Mouse (Mus musculus) v-Abl transformed pro-B cells (cell line): ENCODE measurements around the gene Grip1.

Experiments used
- in situ Hi-C, 2 experiments: fragments of 400-800 bp; cut with MboI; formaldehyde crosslinking; loops; one replicate each; pipeline ENCODE4 v1.15.1; 2025; ENCODE audit not compliant: unreplicated experiment in 2 of 2

Grip1 gene

GRCm38 (mm10) chr10:119725363-119725762 is 271.7 kb downstream of the Grip1 start:
- in situ Hi-C loops, result no loop called here

- in situ Hi-C loops, result no loop called here
Measured at GRCm38 (mm10) chr10:119725966-119726365, 272.3 kb downstream of the Grip1 start.

GRCm38 (mm10) chr10:119726921-119727320 is 273.3 kb downstream of the Grip1 start:
- in situ Hi-C loops, result no loop called here

- in situ Hi-C loops, result no loop called here
Measured at GRCm38 (mm10) chr10:119730206-119730605, 276.6 kb downstream of the Grip1 start.

DNA sequence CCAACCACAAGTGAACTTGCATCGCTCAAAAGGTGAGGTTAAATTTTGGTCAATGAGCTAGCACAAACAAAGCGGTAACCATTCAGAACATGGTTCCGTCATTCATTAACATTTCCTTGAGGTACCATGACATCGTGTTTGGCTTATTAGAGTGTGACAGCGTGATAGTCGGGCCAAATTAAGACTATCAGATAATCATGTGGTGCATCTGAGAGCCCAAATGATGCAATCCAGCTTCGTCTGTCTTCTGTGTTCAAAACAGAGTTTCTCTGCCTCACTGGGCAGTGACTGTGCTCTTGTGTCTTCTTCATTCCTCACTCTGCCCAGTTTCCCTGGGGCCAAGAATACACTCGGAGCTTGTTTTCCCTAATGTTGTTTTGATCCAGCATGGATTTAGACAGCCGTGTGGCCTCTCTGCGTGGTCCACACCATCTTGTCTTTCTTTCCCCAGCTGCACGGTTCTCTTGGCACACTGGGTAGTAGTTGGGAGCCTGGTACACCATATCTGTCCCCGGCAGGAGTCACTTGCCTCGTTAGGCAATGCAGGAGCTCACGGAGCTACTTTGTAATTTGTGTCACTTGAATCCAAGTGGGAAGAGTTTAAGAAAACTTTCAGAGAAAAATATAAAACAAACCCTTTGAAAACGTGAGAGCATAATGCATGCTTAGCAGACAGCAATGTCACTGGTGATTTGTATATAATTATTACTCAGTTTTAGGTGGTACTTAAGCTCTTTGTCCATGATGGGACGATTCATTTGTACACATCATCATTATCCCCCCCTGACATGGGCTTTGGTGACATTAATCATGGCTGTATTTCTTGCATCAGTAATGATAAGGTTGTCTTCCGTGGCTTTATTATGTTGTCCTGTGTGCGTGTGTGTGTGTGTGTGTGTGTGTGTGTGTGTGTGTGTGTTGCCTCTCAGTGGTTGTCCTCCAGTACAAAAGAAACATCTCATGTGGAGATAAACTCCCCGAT is 281.7 kb downstream of the Grip1 start:
- in situ Hi-C loops, result no loop called here

DNA sequence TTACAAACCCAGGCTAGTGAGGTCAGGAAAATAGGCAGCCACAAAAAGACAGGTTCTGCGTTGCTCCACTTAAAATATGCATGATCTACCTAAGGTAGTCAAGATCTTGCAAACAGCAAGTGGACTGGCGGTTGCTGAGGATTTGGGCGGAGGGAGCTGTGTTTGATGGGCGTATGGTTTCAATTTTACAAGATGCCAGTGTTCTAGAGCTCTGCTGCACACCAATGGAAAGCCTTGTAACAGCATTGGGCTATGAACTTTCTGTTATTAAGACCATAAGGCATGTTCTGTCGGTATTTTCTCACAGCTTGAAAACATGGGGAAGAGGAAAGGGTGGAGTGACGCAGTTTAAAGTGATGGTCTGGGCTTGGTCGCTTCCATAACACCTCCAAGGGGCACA is 285.8 kb downstream of the Grip1 start:
- in situ Hi-C loops, result no loop called here

- in situ Hi-C loops, result no loop called here
Measured at GRCm38 (mm10) chr10:119742722-119743121, 289.1 kb downstream of the Grip1 start.

DNA sequence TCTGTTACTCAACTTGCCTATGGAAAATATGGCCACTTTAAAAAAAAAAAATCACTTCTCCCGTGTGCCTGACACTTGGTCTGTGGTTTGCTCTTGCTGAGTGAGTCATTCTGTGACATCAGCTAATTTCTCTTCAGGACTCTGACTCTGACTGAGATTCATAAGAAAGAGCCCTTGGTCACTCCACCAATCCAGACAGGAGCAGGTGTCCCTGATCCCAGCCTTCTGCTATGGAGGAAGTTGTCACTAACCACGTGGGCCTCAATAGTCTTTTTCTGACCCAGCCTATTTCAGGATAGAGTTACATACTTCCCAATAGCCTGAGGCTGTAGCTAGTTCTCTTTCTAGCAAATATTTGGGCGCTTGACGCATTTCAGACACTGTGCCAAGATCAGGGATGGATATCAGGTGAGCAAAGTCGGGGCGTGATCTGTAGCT is 298.8 kb downstream of the Grip1 start:
- in situ Hi-C loops, result no loop called here

DNA sequence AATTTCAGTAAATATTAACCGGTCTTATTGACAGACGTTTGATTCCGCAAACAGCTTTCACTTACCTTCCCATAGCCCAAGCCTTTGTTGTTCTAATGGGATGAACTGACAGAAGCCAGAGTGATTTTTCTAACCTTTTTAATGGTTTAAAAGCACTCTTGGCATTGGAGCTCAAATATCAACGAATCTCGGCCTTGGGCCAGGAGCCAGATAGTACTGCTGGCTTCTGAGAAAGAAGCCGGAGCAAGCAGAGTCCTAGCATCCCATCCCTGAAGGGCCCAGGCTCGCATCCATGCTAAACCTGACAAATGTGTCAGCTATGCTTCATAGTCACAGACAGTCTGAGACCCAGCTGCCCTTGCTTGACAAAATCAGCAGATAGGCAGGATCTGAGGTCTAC is 302.6 kb downstream of the Grip1 start:
- in situ Hi-C loops, result no loop called here

DNA sequence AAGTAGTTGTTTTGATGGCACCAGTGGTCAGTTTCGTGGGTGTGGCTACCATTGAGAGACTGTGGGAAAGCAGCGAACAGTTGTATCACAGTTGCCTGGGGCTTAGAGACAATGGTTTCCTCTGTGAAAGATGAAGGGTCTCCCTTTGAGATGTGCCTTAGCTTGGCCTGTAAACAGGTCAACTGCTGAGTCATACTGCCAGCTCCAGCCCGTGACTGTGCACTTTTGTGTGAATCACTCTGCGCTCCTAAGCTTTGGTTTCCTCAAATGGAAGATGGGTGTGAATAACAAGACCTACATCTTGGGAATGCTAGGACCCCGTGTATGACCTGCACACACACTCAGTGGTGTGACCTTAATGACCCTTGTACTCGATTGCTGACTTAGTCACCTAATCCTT is 303.6 kb downstream of the Grip1 start:
- in situ Hi-C loops, result no loop called here

- in situ Hi-C loops, result no loop called here
Measured at GRCm38 (mm10) chr10:119761451-119762367, 308.1 kb downstream of the Grip1 start.

DNA sequence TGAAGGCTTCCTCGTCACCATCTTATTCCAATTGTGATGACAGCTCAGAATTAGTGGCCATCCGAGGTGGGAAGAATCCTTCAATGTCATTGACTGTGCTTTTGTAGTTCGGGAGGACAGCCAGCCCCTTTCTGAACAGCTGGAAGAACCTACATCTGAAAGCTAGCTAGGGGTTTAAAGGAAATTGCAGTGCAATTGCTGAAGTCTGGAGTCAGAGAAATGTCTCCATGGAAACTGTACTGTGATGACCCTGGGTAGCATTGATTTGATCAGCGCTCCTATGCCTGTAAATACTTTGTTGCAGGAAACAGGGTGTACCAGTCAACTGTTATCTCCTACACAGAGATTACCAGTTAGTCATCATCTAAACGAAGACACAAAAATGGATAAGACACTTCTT is 325.2 kb downstream of the Grip1 start:
- in situ Hi-C loops, result loop anchor here in 1 of 2 experiments (25.0 kb wide), 1 partner anchor 417 kb away; no protein-coding TSS in a partner anchor

GRCm38 (mm10) chr10:119779657-119780056 is 326.0 kb downstream of the Grip1 start:
- in situ Hi-C loops, result loop anchor here in 1 of 2 experiments (25.0 kb wide), 1 partner anchor 417 kb away; no protein-coding TSS in a partner anchor

GRCm38 (mm10) chr10:119790507-119790906 is 336.9 kb downstream of the Grip1 start:
- in situ Hi-C loops, result loop anchor here in 1 of 2 experiments (25.0 kb wide), 1 partner anchor 428 kb away; no protein-coding TSS in a partner anchor

DNA sequence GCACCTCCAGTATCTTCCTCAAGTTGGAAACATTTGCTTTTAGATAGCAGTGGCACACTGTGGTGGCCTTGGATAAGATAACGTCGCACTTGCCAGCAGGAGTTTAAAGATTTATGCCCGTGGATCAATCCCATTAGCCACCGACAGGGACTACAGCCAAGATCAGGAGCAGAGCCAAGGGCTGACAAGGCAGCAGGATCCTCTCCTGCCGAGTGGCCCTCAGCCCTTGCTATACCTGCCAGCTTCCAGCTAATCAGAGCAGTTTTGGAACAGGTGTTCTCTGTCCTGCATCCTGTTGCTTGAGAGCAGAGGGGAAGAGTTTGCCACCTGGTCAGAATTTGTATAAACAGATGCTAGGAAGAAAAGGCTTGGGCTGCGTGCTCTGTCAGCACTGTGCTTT is 348.8 kb downstream of the Grip1 start:
- in situ Hi-C loops, result loop anchor here (5.0 to 25.0 kb wide), 4 partner anchors 325 to 472 kb away; no protein-coding TSS in a partner anchor

GRCm38 (mm10) chr10:119803633-119804422 is 350.2 kb downstream of the Grip1 start:
- in situ Hi-C loops, result loop anchor here (5.0 to 25.0 kb wide), 4 partner anchors 323 to 471 kb away; no protein-coding TSS in a partner anchor

DNA sequence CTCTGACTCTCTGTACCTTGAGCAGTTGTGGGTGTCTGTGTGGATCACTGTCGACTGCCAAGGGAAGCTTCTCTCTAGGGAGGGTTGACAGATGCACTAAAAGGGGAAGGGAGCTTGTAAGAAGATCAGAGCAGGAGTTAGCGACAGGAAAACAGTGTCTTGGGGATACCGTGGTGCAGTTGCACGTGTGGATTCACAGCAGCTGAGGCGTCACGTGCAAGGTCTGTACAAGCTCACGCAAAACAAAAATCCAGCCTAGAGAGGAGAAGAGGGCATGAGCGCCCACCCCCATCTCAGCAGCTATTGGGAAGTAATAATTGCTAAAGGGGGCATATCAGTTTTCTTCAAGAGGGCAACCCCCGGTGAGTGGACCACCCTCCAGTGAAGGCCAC is 350.8 kb downstream of the Grip1 start:
- in situ Hi-C loops, result loop anchor here (5.0 to 25.0 kb wide), 4 partner anchors 323 to 470 kb away; no protein-coding TSS in a partner anchor

GRCm38 (mm10) chr10:119805082-119805481 is 351.5 kb downstream of the Grip1 start:
- in situ Hi-C loops, result loop anchor here (5.0 to 25.0 kb wide), 4 partner anchors 322 to 470 kb away; no protein-coding TSS in a partner anchor

DNA sequence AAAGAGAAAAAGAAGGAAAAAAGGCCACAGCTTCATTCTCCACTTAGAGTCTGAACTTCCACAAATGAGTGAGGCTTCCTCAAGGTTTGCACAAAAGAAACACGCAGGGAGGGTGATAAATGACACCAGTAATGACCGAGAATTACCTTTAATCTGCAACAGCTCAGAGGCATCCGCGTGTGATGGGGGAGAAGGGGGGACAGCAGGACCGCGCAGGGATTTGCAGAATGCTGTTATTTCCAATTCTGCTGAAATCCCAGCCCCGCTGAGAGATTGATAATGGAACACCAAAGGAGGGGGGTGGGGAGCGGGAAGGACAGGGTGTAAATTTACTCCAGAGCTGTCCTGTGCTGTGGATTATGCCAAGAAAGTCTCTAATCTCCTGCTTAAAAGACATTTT is 352.5 kb downstream of the Grip1 start:
- in situ Hi-C loops, result loop anchor here (5.0 to 25.0 kb wide), 4 partner anchors 321 to 469 kb away; no protein-coding TSS in a partner anchor

DNA sequence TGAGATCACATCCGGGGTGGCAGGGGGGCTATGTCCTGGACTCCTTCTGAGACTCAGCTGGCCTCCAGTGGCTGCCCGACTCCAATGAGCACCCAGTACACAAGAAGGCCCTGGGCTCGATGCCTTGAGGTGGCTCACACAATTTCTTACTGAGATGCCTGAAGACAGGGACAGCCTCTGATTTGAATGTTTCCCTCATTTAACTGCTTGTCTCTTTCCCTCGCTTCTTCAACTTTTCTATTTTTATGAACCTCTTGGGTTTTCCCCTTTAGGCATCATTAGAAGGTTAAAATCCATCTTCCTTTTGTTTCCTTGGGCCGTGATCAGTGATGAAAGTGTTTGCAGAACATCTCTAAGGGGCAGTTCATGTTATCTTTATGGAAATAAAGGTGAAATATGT is 354.8 kb downstream of the Grip1 start:
- in situ Hi-C loops, result loop anchor here (5.0 to 25.0 kb wide), 4 partner anchors 319 to 466 kb away; no protein-coding TSS in a partner anchor
